Mouse (Mus musculus) layer of hippocampus, postnatal 14 days (tissue): Measurements from ENCODE around the gene Aasdhppt. TPM values are rescaled to one million over a fixed set of nuclear protein-coding genes. Genes with fewer than 3 reads are reported as not detected.

Experiments used
- DNase-seq, 2 experiments: peaks; one replicate each; pipeline ENCODE4 v3.0.0; 2021 to 2022; ENCODE audit warnings: low spot score in 2 of 2, mixed read lengths in 1 of 2
- long read RNA-seq, 2 experiments: library from polyadenylated mRNA; stranded (forward); transcript quantifications; one replicate each; pipeline ENCODE4 v2.0.0; 2021
- microRNA-seq, 2 experiments: library from miRNA; unstranded; fragments of <30 nt; microRNA quantifications; one replicate each; pipeline ENCODE4 v1.2.0; 2021
- total RNA-seq, 2 experiments: library from RNA; stranded (reverse); gene quantifications; 2 replicates each; pipeline ENCODE4 v1.2.3; 2021

The Aasdhppt gene
- 10 to 100 TPM; 23.5 to 25.7 TPM for total RNA-seq
- long read RNA-seq, experiment 1, transcript Aasdhppt-201 (6 exons, 2,843 nt), result major isoform, 25 of 34 reads
- long read RNA-seq, experiment 1, partial matches to known transcripts, result 3 of 34 reads
- long read RNA-seq, experiment 1, other reads (novel, unspliced or antisense), result 3 of 34 reads
- long read RNA-seq, experiment 2, transcript Aasdhppt-202 (6 exons, 2,810 nt), result minor isoform, 7 of 53 reads
- long read RNA-seq, experiment 2, transcript Aasdhppt-201 (6 exons, 2,843 nt), result major isoform, 37 of 53 reads
- long read RNA-seq, experiment 2, partial matches to known transcripts, result 4 of 53 reads
- long read RNA-seq, experiment 2, other reads (novel, unspliced or antisense), result 5 of 53 reads

DNA sequence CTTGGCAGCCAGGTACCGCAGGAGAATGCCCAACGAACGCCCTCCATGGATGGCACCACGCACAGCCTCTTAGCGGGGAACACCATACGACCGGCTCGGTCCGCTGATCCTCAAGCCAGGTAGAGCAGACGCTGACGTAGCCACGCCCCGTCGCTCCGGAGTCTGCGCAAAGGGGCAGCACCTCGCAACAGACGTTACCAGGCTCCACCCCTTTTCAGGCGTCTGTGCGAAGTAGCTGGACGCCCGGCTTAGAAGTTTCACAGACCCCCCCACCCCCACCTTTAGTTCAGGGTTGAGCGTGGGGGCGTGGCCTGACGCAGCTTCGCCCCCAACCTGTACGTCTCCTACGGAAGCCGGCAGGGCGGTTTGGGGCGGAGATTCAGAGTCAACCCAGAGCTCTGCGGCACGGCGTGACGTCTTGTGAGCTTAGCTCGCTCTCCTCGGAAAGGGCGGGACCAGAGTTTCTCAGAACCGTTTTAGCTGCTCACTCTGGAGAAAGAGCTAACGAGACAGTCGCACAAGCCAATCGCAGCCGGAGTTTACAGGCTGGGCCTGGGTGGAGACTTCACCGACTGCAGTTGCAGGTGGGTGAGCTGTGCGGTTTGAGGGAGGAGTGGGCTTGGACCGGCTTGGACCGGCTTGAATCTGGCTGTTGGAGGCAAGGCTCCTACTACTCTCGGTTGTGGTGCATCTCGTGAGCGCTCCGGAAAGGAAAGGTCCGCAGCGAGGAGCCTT lies at the start of gene Aasdhppt, which contains the start of gene Kbtbd3:
Gene Aasdhppt (minus strand): TSS at position 121 of the 735 bp plus-strand sequence.
Gene Kbtbd3 (plus strand): TSS at position 483 of the 735 bp plus-strand sequence.
- DNase-seq, result peak; percentile 96 to 99

DNA sequence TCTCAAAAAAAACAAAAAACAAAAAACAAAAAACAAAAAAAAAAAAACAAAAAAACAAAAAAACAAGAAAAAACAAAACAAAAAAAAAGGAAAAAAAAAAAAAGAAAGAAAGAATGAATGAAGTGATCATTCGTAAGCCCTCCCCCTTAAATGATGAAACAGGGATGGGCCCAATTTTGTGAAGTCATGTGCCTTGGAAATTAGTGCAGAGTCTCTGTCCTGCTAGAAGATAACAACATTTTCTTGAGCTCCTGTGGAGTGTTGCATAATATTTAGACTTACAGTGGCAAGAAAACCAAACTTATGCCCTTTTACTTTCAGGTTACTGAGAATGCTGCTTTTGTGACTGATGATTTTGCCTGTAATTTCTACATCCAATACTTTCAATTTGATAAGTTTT lies 43.9 kb upstream of the Aasdhppt start:
- DNase-seq, result no peak

DNA sequence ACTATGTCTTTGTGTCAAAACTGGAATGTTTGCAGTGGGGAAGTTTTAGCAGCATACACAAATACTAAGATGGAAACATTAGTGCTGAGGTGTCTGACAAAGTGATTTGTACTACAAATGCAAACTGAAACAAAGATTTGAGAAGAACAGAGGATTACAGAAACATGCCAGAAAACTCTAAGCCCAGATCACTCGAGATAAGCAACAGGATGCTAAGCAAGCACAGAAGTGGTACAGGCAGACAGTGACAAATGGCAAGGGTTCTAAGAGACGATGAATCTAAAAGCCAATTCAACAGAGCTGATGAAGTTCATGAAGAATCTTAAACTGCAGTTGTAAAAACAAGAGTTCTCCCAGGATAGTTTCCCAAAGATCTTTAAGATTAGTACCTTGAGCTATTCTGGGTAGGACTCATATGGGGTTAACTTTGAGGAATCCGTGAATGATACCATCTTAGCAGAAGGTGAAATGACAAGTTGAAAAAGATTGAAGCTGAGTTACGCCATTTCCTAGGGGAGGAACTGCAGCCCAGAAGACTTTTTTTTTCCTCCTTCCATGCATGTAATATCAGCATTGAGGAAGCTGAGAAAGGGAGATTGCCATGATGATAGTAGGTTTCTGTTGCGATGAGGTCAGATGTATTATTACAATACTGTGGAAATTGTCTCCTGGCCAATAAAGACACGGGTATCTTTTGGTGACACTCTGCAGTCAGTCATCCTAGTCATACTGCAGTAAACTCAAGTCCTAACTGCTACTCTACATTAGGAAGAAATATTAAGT lies 9.9 kb upstream of the Aasdhppt start:
- no peak for DNase-seq

DNA sequence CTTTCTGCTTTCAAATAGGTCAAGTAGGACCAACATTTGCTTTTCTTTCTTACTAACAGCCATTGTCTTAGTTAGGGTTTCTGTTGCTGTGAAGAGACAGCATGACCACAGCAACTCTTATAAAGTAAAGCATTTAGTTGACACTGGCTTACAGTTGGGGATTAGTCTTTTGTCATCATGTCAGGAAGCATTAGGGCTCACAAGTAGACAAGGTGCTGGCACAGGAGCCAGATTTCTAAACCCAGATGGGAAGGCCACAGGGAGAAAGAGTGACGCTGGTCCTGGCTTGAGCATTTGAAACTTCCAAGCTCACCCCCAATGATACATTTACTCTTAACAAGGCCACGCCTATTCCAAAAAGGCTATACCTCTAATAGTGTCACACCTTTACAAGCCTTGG lies 6.5 kb upstream of the Aasdhppt start:
- DNase-seq, result no peak

DNA sequence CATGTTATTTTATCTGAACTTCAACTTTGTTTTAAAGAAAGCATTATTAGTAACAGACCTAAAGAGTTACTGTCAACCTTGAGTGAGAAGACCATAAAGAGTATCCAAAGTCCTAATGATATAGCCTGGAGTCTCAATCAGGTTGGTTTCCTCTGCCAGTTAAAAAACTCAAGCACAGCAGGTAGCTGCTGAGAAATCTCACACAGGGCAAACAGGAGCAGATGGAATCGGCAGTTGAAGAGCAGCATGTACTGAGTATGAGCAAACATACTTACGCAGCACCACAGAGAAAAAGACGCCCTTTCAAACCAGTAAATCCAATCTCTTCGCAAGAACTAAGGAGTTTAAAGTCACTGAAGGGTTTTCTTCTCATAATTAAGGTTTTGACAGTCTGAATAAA lies 4.7 kb upstream of the Aasdhppt start:
- no peak for DNase-seq

DNA sequence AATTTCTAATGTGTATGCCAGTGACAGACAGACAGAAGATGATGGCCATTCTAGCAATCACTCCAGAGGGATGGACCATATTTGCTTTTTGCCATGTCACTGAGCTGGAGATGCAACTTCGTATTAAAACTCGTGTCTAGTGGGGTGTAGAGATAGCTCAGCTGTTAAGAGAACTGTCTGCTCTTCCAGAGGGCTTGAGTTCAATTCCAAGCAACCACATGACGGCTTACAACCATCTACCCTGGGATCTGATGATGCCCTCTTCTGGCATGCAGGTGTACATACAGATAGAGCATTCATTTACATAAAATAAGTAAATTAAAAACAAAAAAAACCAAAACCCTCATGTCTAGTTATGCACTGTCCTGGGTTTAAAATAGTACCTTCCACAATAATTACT lies 1.9 kb upstream of the Aasdhppt start:
- no peak for DNase-seq

DNA sequence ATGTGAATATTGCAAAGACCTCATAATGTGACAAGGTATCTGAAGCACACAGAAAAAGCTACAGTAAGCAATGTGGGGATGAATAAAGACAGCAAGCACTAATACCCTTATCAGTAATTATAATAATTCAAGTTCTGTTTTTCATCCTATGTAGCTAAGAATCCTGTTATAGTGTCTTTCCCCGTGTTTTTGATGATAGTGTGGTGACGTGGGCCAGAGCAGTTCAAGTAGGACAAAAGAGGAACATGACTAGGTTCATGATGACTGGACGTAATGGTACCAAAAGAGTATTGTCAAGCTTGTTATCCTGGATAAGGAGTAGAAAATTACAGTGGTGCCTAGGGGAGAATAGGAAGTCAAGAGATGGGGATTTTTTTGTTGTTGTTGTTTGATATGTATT lies 1.4 kb upstream of the Aasdhppt start:
- no peak for DNase-seq

DNA sequence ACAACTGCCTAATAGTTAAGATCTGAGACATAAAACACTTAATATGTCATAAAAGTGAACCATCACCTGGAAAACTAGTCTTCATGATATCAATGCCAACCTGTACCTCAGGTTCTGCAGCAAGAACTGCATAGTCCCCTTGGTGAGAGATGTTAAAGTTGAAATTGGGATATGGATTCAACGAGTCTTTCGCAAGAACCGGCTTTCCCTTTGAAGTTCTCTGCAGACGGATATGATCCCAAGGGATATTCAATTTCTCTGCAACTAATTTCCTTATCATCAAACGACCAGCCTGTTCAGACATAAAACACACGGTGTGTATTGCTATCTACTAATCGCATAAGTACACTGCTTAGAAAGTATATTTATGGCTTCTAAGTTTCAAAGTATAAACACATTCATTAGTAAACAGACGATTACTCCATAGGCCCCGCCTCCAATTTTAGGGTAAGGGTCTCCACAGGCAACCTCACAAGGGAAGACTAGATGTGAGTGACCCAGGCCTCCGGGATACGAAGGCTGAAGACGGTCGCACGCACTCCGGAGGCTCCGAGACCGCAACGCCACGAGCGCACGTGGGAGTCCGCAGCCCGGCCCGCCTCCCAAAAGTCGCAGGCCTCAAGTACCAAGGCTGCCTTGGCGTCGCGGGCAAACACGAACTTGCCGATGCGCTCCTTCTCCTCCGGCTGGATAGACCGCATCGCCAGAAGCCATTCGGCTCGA lies 482 bp downstream of the Aasdhppt start:
- DNase-seq, result no peak

DNA sequence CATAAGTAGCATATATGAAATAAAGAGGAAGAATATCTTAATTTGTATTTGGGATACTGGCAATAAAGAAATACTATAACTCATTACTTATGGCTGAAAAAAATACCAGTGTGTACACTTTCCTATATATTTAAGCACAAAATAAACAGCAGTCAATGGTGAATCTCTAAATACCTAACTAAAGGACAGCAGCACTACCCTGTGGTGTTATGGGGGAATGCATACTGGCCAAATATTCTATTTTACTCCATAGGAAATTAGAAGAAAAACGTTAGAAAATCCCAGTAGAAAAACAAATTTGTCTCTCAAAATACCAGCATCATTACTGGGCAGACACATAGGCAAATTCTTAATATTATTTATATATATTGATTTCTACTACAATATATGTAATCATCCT lies 4.4 kb downstream of the Aasdhppt start:
- DNase-seq, result no peak

DNA sequence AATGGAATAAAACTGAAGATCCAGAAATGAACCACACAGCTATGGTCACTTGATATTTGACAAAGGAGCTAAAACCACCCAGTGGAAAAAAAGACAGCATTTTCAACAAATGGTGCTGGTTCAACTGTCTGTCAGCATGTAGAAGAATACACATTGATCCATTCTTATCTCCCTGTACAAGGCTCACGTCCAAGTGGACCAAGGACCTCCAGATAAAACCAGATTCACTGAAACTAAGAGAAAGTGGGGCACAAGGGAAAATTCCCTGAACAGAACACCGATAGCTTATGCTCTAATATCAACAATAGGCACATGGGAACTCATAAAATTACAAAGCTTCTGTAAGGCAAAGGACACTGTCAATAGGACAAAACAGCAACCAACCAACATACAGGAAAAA lies 8.8 kb downstream of the Aasdhppt start:
- DNase-seq, result no peak

DNA sequence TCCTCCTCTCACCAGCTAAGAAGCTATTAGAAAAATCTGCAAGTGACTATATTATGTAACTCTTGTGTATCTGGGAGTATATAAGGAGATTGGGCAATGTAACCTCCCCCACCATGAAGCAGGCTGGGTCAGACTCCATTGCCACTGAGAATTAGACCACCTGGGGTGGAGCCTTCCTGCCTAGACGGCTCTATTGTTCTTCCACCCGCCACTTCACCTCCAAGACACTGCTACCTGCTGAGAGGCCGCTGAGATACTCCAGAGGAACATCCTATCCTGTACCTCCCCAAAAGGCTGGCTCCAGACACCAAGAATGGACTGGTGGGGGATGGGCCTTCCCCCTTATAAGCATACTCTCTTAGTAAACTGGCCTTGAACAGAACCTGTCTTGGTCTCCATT lies 25.4 kb downstream of the Aasdhppt start:
- DNase-seq, result no peak

DNA sequence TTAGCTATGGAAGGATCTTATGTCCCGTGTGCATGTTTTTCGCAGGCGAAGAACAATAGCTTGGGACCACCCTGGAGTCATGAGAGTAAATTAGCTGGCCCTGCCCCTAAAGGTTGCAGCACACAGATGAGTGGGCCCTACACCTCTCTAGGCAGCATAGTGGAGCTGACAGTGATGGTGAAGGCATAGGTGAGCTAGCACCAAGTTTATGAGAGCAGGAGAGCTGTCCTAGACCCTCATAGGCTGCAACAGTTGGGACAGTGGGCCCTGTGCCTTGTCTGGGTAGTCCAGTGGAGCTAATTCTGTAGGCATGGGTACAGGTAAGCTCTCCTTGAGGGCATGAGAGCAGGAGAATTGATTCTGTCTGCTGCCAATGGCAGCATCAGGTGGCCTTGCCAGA lies 42.4 kb downstream of the Aasdhppt start:
- no peak for DNase-seq

DNA sequence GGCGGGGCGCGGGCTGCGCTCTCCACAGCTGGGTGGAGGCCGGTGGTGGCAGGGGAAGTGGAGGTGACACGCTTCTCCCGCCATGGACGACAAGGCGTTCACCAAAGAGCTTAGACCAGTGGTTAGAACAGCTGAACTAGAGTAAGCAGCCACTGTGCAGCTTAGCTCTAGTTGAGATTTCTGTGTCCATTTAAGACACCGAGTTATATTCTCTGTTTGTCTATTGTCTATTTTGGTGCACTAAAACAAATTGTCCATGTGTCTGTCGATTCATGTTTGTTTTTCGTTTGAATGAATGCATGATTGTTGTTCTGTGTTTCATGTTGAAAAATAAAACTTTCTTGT lies 48.6 kb downstream of the Aasdhppt start:
- no peak for DNase-seq

DNA sequence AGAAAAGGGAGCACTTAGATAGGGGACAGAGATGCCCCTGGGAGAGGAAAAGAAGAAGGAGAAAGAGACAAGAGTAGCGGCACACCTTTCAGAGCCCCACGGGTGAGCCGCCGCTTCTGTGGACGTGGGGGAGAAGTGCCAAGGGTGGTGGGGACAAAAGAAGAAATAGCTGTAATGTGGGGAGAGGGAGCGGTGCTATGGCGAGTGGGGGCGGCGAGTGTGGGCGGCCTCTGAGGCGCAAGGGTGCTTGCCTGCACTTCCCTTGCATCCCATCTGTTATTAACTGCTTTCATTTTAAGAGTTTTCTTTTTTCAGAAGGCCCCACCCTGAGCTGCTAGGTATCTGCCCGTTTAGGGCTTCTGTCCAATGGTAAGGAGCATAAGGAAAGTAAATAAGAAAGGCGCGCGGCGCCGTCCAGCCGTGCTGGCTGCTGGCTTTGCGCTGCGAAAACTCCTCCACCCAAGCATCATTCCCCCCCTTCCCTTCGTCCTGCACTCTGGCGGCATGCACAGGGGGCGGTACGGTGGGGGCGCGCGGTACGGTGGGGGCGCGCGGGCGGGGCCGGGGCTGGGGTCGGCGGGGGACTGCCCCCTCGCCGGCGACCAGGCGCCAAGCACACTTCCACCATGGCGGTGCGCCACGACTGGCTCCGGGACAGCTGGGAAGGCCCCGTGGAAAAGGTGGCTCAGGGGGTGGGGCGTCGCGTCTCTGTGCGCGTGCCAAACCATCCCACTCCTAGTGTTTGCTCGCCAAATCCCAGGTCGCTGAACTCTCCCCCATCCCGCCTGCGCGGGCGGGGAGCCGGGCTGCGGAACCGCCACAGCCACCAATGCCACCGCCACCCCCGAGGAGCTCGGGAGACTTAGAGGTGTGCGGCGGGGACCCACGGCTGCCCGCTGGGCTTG lies 49.2 kb downstream of the Aasdhppt start:
- no peak for DNase-seq

DNA sequence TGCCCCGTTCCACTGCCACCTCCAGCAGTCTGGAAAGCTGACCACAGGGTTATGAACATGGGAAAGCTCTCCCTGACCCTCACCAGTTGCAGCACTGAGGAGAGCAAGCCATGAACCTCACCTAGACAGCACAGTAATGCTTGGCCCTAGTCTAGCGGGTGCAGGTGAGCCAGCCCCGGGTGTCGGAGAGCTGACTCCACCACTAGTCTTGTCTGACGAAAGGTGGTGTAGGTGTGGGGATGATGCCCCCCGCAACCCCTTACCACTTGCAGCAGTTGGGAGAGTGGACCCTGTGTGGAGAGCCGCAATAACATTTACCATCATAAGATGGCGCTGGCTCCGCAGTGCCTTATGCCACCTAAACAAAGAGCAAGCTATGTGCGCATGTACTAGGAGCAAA lies 50.2 kb downstream of the Aasdhppt start:
- no peak for DNase-seq

Small RNA genes lying within 50 kb of the gene (microRNA-seq; reads per million reads assigned to microRNA genes)
- gene Gm22195, result 0 reads per million in 2 experiments

Other genes starting within 250 kb of the Aasdhppt start
- 10 to 100 TPM; 10.2 to 11.1 TPM for gene Kbtbd3, start 362 bp upstream of the Aasdhppt start, total RNA-seq
- gene Msantd4, start 67.1 kb upstream of the Aasdhppt start, total RNA-seq, result 10 to 100 TPM; 51.8 to 57.5 TPM